Mouse (Mus musculus) layer of hippocampus, postnatal 10 days (tissue): Measurements from ENCODE around the gene I0C0044D17Rik. TPM values are rescaled to one million over a fixed set of nuclear protein-coding genes. Genes with fewer than 3 reads are reported as not detected.
A peak's percentile ranks its signal among the peaks of the same experiment; 100 is the strongest.

ENCODE experiments used
- DNase-seq, 2 experiments: peaks; one replicate each; pipeline ENCODE4 v3.0.0; 2021; ENCODE audit warnings: low spot score in 2 of 2
- total RNA-seq, 2 experiments: library from RNA; stranded (reverse); gene quantifications; 2 replicates each; pipeline ENCODE4 v1.2.3; 2021

The I0C0044D17Rik gene
- total RNA-seq, 2 experiments from 2014 or later = not detected

- DNase-seq = no peak
Observed at GRCm38 (mm10) chr4:98831726-98832125, 8.1 kb upstream of the I0C0044D17Rik start.

DNA sequence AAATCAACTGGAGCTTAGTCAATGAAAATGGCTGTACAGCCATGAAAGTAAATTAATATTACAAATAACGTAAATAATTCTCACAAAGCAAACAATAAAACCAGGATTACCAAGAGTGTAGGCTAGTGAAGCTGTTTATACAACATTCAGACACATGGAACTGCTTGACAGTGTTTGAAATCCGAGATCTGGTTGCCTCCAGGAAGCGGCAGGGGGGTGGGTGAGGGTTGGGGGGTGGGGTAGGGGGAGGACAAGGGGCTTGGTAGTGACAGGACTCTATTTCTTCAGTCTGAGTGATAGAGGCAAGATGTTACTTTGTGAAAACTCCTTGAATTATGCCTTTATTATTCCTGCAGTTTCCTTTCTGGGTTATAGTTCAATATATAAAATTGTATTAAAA lies 3.1 kb upstream of the I0C0044D17Rik start:
- no peak for DNase-seq

- no peak for DNase-seq
Observed at GRCm38 (mm10) chr4:98823047-98823446, 593 bp downstream of the I0C0044D17Rik start.

- no peak for DNase-seq
Observed at GRCm38 (mm10) chr4:98822478-98822877, 1.2 kb downstream of the I0C0044D17Rik start.

DNA sequence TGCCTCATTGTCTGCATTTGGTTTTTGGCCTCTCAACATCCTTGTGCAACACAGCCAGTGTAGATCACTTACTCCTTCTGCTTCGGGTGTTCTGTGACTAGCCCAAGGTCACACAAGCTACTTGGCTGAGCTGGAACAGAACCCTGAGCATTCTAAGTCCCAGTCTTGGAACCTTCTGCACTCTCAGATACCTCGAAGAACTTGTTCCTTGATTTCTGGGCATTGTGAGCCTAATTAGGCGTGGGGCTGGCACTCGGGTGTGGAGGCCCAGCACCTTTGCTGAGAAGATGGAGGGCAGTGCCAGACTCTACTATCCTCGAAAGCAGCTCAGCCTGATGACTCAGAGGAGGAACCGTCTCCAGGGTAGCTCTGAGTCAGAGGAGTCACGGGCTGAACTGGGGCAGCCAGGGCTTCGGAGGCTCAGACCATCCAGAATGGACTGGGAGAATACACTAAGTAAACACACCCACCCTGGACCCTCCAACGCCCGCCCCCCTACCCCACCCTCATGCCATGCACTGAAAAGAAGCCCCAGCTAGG lies 4.4 kb downstream of the I0C0044D17Rik start:
- no peak for DNase-seq

DNA sequence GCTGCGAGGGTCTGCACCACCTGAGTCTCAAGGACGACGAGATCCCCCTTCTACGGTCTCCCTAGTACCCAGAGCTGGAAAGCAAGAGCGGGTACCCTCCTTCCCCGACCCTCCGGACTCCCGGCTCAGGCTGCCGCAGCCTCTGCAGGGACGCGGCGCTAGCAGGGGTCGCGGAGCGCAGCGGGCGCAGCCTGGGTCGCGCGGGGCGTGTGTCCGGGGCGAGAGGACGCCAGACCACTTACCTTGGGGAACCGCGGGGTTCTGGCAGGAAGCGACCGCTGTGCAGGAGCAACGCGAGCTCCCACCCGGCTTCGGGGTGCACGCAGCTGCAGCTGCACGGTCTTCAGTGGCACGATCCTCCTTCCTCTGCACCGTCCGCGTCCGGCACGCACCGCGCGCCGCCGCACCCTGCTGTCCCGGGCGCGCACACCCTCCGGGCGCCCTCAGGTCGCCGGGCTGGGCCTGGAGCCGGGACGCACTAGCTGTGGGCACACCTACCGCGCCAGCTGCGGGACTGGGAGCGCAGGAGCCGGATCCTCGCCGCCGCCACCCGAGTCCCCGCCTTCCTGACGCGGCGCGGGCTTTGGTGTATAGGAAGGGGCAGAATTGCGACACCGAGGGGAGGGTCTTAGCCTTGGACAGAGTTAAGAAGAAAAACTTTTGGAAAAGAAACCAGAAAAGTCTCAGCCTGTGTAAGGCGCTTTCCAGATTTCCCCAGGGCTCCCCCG lies 6.3 kb downstream of the I0C0044D17Rik start, which contains the start of gene Kank4:
Kank4 (minus strand) TSS at position 354 of the 728 bp plus-strand sequence.
- DNase-seq = peak in 1 of 2 experiments; percentile 22

GRCm38 (mm10) chr4:98816807-98817183 lies 6.8 kb downstream of the I0C0044D17Rik start:
- DNase-seq = no peak

DNA sequence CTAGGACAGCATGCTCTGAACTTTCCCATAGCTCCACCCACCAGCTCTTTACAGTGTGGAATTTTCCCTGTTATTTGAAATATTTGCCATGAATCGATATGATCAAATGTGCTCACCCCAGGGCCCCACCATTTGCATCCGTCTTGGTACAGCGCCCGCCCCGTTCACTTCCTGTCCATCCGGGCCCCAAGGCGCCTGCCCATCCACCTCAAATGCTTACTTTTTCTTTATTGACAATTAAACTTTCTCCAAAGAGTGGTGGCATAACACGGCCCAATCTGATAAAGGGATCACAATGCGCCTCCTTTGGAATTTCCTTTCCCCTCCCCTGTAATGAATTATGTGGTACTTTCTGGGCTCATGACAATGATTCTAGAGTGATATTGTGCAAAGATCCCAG lies 17.3 kb downstream of the I0C0044D17Rik start:
- DNase-seq = no peak

GRCm38 (mm10) chr4:98805291-98806048 lies 18.2 kb downstream of the I0C0044D17Rik start:
- no peak for DNase-seq

- no peak for DNase-seq
Observed at GRCm38 (mm10) chr4:98804476-98805134, 19.0 kb downstream of the I0C0044D17Rik start.

- DNase-seq = no peak
Observed at GRCm38 (mm10) chr4:98801775-98802174, 21.9 kb downstream of the I0C0044D17Rik start.

DNA sequence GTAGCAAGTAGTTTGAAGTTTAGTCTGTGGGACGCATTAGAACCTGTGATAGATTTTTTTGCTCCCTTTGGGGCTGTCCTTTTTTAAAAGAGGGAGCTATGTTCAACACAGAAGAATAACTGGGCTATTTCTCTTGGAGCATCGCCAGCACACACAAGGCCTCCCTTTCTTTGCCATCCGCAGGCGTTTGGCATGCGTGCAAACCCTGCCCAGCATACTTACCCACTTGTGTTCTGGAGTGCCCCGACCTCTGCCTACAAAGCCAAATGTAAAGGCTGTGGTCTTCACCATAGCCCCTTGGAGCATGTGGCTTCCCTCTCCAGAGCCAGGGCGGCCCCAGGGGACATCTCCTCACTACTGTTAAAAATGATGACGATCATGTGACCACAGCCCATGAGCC lies 22.8 kb downstream of the I0C0044D17Rik start:
- DNase-seq = no peak

DNA sequence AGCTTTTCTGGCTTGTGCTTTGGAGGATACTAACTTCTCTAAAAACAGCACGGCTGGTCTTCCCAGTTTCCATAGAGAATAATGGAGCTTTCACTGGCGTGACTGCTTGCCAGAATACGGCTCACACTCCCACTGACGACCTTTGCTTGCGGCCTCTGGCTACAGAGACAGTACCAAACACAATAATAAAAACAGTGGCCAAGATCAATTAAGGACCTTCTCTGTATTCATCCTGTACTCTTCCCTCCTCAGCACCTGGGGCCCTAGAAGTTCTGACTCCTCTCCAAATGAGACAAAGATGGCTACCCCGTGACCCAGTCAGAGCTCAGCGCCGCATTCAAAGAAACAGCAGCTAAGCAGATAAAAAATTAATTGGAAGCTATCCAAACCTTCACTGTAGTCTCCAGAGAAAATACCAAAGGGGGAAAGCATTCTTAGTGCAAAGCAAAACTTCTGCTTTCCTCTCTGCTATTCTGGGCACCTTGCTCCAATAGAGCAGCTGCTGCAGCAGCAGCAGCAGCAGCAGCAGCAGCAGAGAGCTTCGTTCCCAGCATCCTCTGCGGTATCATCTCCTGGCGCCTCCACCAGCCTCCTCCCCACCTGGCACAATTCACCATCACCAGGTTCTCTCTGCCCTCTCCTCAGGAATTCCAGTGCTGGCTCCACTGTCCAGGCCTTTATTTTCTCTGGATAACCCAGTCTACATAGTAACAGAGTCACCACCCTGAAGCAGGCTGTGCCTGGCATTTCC lies 26.9 kb downstream of the I0C0044D17Rik start:
- peak; percentile 27 to 36 for DNase-seq

DNA sequence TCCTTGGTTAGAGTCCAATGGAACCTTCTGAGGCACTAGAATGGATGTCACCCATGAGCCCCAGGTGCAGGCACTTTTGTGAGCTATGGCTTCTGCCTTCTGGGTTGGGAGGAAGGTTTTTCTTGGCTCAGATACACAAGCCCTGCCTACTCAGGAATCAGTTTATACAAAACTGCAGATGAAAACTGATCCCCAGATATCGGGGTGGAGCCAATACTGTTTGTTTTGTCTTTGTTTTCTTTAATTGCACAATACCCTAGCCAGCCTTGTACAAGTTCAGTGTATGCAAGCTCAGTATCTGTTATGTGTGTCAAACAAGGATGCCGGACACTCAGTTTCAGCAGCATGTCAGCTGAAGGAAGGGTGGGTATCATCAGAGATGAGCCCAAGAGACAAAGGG lies 28.4 kb downstream of the I0C0044D17Rik start:
- no peak for DNase-seq

GRCm38 (mm10) chr4:98793486-98793885 lies 30.2 kb downstream of the I0C0044D17Rik start:
- DNase-seq = no peak

DNA sequence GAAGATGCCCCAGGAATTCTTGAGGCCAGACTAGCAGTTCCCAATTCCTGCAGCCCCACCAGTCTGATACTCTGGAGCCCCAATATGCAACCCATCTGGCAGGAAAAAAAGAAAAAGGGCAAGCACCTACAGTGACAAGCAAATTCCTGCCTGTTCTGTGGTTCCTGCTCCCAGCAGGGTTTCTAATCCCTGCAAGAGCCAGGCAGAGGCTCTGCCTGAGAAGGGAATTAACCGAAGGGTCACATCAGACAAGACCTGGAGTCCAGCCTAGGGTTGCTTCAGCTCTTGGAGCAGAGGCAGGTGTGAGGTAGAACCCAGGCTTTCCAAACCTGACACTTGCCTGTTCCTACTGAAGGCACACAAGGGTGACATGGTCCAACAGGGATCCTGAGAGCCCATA lies 32.9 kb downstream of the I0C0044D17Rik start:
- DNase-seq = no peak

GRCm38 (mm10) chr4:98789861-98790311 lies 33.8 kb downstream of the I0C0044D17Rik start:
- DNase-seq = no peak

DNA sequence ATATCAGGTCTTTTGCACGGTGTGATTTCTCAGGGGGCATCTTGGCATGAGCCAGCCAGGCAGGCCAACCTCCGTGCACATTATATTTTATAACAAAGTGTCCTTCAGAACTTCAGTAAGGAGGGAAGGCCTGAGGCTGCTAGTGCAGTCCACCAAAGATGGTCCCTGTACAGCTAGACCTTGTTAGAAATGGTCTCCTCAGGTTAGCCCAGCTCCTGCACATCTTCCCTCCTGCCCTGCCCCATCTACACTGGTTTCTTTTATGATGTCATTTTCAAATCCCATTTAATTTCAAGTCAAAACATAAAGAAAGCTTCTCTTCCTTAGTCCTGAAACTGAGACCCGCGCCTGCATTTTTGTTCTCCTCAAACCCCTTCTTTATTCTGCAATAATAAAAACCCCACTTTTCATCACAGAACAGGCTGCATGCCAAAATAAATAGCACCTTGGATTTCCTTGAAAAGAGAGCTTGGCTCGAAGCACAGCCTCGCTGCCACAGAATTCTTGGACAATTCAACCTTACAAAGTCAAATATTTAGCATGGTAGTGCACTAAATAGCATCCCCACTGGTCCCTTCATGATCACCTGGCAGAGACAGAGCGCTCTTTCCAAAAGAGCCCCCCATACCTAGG lies 34.4 kb downstream of the I0C0044D17Rik start:
- no peak for DNase-seq

GRCm38 (mm10) chr4:98786281-98786680 lies 37.4 kb downstream of the I0C0044D17Rik start:
- no peak for DNase-seq

DNA sequence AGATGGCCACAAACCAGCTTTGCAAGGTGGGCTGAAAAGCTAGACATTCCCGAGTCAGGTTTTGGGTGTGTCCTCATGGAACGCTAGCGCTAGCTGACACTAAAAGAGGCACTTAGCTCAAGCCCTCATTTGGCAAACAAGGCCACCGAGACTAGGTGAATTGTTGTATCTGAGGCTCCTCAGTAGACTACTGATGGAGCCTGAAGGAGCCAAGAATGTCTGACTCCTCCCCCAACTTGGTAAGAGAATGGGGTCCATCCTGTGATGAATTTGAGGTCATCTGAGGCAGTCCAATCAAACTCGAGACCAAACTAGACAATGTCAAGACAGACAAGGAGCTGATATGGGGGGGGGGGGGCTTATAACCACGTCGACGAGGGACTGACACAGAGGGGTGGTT lies 37.8 kb downstream of the I0C0044D17Rik start:
- no peak for DNase-seq
